Mouse (Mus musculus): ENCODE measurements around the gene Rpl6. TPM values are rescaled to one million over a fixed set of nuclear protein-coding genes. Genes with fewer than 3 reads are reported as not detected.

Gene Rpl6
- polyA plus RNA-seq, 1 experiment from 2014 or later, result 373 TPM

DNA sequence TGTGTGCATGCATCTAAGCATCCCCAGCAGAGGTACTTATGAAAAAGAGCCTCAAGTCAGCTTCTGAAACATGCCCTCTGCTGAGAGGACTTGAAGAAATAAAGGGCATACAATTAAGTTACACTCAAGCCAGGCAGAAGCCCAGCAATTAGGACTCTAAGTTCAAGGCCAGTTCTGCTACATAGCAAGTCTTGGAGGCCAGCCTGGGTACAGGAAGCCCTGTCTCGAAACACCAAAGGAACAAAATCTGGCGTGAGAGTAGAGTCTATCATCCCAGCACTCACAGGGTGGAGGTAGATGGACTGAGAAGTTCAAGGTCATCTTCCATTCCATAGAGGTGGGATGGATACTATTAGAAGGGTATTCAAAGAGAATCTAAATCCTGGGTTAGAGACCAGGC is 19.9 kb upstream of the Rpl6 start:
- H3K27me3 ChIP-seq (replicated peaks; ENCODE audit: insufficient read depth, low read length), result no peaks in the 10 kb centered on the region
- TF ChIP-seq CTCF (IDR thresholded peaks at IDR 0.05) (no peak), EP300 (IDR thresholded peaks at IDR 0.05) (no peak)
- WGBS, result 75% methylated on average over 2 of the region's 2 CpGs
- H3K9ac ChIP-seq (replicated peaks; ENCODE audit: low read depth), result no peak overlapping the region
- peaks cover 5% of the 10 kb centered on the region; the same call in 1 of the 2 replicates for H3K4me1 ChIP-seq (ENCODE audit: insufficient read depth, low read depth, low read length)
- H3K27ac ChIP-seq (ENCODE audit: low read length), result no peak overlapping the region
- H3K36me3 ChIP-seq (ENCODE audit: insufficient read depth, low read length), result no peaks in the 10 kb centered on the region
- H3K4me3 ChIP-seq (ENCODE audit: low read depth, low read length), result no peak overlapping the region
- ATAC-seq (no peak), DNase-seq (ENCODE audit: low spot score) (no peak)
- H3K9me3 ChIP-seq (ENCODE audit: low read length), result no peaks in the 10 kb centered on the region
- no peak overlapping the region for H3K4me2 ChIP-seq (replicated peaks; ENCODE audit: low read depth, low read length)

DNA sequence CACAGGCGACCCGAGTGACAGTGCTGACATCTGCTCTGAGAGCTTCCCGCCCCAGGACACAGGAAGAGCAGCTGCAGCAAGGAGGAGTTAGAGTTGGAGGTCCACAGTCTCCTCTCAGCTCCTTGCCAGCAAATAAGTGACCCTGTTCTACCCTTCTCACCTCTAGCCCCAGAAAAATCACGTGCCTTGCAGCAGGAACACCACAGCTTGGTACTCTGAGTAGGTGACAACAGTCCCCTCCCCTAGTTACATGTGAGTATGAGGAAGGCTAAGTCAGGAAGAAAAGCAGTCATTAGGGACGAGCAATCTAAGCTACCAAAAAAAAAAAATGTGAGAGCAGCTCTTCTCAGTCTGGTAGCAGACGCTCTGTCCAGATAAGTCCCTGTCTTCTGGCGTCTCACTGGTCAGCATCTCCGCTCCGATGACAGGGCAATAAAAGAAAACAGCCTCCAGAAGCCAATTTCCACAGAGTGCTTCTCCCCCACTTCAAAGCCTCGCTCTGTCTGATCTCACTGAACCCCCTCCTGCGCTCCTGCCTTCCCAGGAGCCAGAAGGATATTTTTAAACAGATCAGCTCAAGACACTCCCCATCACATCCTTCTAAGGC is 19.2 kb upstream of the Rpl6 start:
- no peaks in the 10 kb centered on the region for H3K36me3 ChIP-seq (ENCODE audit: insufficient read depth, low read length)
- no peak overlapping the region for H3K4me2 ChIP-seq (replicated peaks; ENCODE audit: low read depth, low read length)
- no peak overlapping the region for H3K4me3 ChIP-seq (ENCODE audit: low read depth, low read length)
- WGBS, result 35% methylated on average over 11 of the region's 11 CpGs
- TF ChIP-seq EP300 (IDR thresholded peaks at IDR 0.05), result no peak
- no peak for TF ChIP-seq CTCF (IDR thresholded peaks at IDR 0.05)
- H3K9me3 ChIP-seq (ENCODE audit: low read length), result no peaks in the 10 kb centered on the region
- no peak overlapping the region for H3K27ac ChIP-seq (ENCODE audit: low read length)
- DNase-seq (ENCODE audit: low spot score), result peak; percentile 46
- ATAC-seq, result peak; percentile 39
- H3K27me3 ChIP-seq (replicated peaks; ENCODE audit: insufficient read depth, low read length), result no peaks in the 10 kb centered on the region
- H3K4me1 ChIP-seq (ENCODE audit: insufficient read depth, low read depth, low read length), result peaks cover 5% of the 10 kb centered on the region; the same call in 1 of the 2 replicates
- H3K9ac ChIP-seq (replicated peaks; ENCODE audit: low read depth), result no peak overlapping the region

DNA sequence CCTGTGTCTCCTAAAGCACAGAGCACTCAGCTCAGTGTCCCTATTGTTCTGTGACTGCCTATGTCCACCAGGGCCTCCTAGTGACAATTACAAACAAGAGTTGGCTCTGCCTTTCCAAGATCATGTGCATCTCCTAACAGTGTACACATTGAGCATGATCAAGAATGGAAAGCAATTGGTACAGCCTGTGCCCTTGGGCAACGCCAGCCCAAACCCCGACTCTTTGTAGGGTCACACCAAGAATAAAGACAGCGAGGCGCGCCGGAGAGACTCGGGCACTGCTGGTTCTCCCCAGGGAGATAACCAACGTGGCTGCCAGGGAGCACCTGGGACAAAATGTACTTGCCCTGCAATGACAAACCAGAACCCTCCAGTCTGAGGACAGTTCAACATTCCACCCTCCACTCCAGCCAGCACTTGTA is 16.7 kb upstream of the Rpl6 start:
- H3K4me1 ChIP-seq (ENCODE audit: insufficient read depth, low read depth, low read length), result peaks cover 8% of the 10 kb centered on the region; the same call in 1 of the 2 replicates
- no peaks in the 10 kb centered on the region for H3K27me3 ChIP-seq (replicated peaks; ENCODE audit: insufficient read depth, low read length)
- no peak for TF ChIP-seq EP300 (IDR thresholded peaks at IDR 0.05)
- TF ChIP-seq CTCF (IDR thresholded peaks at IDR 0.05), result peak; percentile 6; the same call in 1 of the 2 replicates
- no peaks in the 10 kb centered on the region for H3K9me3 ChIP-seq (ENCODE audit: low read length)
- no peaks in the 10 kb centered on the region for H3K36me3 ChIP-seq (ENCODE audit: insufficient read depth, low read length)
- no peak overlapping the region for H3K27ac ChIP-seq (ENCODE audit: low read length)
- ATAC-seq (no peak), DNase-seq (ENCODE audit: low spot score) (no peak)
- 83% methylated on average over 8 of the region's 8 CpGs for WGBS
- H3K4me2 ChIP-seq (replicated peaks; ENCODE audit: low read depth, low read length), result no peak overlapping the region
- H3K9ac ChIP-seq (replicated peaks; ENCODE audit: low read depth), result no peak overlapping the region
- H3K4me3 ChIP-seq (ENCODE audit: low read depth, low read length), result no peak overlapping the region

DNA sequence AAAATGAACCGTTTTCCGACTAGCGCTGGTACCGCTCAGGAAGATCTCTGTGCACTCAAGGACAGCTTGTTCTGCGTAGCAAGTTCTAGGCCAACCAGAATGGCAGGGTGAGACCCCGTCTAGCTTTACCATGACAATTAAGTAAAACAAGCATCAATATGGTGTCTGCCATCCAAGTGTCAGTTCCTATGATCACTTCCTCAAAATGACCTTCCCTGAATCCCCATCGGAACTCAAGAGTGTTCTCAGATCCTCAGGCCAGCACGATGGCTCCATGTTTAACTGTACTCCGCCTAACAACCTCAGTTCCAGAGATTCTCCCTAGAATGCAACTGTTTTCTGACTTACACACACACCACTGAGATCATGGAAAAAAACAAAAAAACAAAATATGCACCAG is 16.0 kb upstream of the Rpl6 start:
- no peak overlapping the region for H3K27ac ChIP-seq (ENCODE audit: low read length)
- 84% methylated on average over 9 of the region's 9 CpGs for WGBS

DNA sequence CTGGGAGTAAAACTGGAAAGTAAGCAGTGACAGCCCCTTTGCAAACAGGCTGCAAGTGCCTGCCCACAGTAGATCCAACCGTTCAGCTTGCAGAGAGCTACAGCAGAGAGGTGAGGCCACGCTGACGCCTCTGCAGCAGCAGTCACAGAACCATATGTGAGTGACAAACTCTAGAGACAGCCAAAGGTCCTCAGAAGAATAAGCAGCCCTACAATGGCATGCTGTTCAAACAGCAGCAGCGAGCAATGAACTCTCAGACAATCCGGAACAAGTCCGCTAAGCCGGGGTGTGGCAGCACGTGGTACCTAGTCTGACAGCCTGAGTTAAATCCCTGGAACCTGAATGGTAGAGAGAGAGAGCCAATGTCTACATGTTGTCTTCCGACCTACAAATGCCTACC is 15.1 kb upstream of the Rpl6 start:
- H3K36me3 ChIP-seq (ENCODE audit: insufficient read depth, low read length), result no peaks in the 10 kb centered on the region
- no peak for TF ChIP-seq CTCF (IDR thresholded peaks at IDR 0.05)
- no peak for TF ChIP-seq EP300 (IDR thresholded peaks at IDR 0.05)
- H3K27ac ChIP-seq (ENCODE audit: low read length), result no peak overlapping the region
- peaks cover 8% of the 10 kb centered on the region; the same call in 1 of the 2 replicates for H3K4me1 ChIP-seq (ENCODE audit: insufficient read depth, low read depth, low read length)
- no peak overlapping the region for H3K9ac ChIP-seq (replicated peaks; ENCODE audit: low read depth)
- no peak overlapping the region; the same call in 1 of the 2 replicates for H3K4me2 ChIP-seq (replicated peaks; ENCODE audit: low read depth, low read length)
- H3K9me3 ChIP-seq (ENCODE audit: low read length), result no peaks in the 10 kb centered on the region
- no peaks in the 10 kb centered on the region for H3K27me3 ChIP-seq (replicated peaks; ENCODE audit: insufficient read depth, low read length)
- ATAC-seq (no peak), DNase-seq (ENCODE audit: low spot score) (peak; percentile 37)
- H3K4me3 ChIP-seq (ENCODE audit: low read depth, low read length), result no peak overlapping the region
- 53% methylated on average over 9 of the region's 9 CpGs for WGBS

More for the DNA sequence above, 16.0 kb upstream of the Rpl6 start:
- Histone ChIP-seq H3K36me3 (ENCODE audit: insufficient read depth, low read length) (no peaks in the 10 kb centered on the region), H3K4me3 (ENCODE audit: low read depth, low read length) (no peak overlapping the region), H3K4me1 (ENCODE audit: insufficient read depth, low read depth, low read length) (peaks cover 8% of the 10 kb centered on the region; the same call in 1 of the 2 replicates), H3K27me3 (replicated peaks; ENCODE audit: insufficient read depth, low read length) (no peaks in the 10 kb centered on the region), H3K9me3 (ENCODE audit: low read length) (no peaks in the 10 kb centered on the region), H3K4me2 (replicated peaks; ENCODE audit: low read depth, low read length) (no peak overlapping the region), H3K9ac (replicated peaks; ENCODE audit: low read depth) (no peak overlapping the region)
- TF ChIP-seq EP300 (IDR thresholded peaks at IDR 0.05), result no peak
- TF ChIP-seq CTCF (IDR thresholded peaks at IDR 0.05), result no peak
- ATAC-seq, result no peak
- no peak for DNase-seq (ENCODE audit: low spot score)

DNA sequence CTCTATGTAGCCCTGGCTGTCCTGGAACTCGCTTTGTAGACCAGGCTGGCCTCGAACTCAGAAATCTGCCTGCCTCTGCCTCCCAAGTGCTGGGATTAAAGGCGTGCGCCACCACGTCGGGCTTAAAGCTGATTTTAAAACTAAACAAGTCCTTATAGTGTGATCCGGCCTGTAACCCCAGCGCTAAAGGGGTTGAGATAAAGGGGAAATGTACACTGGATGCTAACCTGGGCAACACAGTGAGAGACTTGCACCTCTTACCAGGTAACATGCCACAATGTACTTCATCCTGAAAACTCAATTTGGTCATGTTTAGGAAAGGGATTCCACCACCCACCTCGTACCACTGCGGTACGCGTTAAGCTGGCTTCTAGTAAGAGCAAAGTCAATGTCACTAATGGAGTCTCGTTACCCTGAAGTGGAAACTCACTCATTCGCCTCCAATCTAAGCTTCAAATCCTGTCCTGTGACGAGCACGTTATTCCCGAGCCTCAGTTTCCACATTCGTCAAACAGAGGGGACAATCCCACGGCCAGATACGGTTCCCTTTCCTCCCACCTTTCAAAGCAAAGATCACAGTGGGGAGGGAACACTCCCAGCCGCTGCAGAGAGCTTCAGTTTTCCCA is 14.0 kb upstream of the Rpl6 start:
- Histone ChIP-seq H3K9ac (replicated peaks; ENCODE audit: low read depth) (peak overlapping the region; percentile 94), H3K4me3 (ENCODE audit: low read depth, low read length) (peak overlapping the region; percentile 98), H3K36me3 (ENCODE audit: insufficient read depth, low read length) (no peaks in the 10 kb centered on the region), H3K9me3 (ENCODE audit: low read length) (no peaks in the 10 kb centered on the region), H3K27ac (ENCODE audit: low read length) (peak overlapping the region; percentile 90), H3K4me2 (replicated peaks; ENCODE audit: low read depth, low read length) (peak overlapping the region; percentile 58), H3K27me3 (replicated peaks; ENCODE audit: insufficient read depth, low read length) (no peaks in the 10 kb centered on the region), H3K4me1 (ENCODE audit: insufficient read depth, low read depth, low read length) (peaks cover 8% of the 10 kb centered on the region; the same call in 1 of the 2 replicates)
- TF ChIP-seq CTCF (IDR thresholded peaks at IDR 0.05) (no peak), EP300 (IDR thresholded peaks at IDR 0.05) (no peak)
- no peak for DNase-seq (ENCODE audit: low spot score)
- WGBS, result 25% methylated on average over 21 of the region's 21 CpGs
- ATAC-seq, result no peak
